In the genomic region with DNA sequence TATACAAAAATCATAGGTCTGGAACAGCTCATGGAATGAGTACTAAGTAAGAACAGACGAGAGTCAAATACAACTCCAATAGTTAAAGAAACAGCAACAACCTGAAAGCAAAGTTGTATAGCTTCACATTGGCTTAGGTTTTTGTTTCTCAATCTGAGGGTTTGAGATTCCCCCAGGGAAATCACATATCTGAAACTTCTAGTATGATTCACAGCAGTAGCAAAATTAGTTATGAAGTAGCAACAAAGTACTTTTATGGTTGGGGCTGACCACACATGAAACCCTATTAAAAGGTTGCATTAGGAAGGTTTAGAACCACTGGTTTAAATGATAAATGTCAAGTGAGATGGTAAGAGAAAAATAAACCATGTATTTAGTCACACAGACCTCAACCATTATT, we compare ENCODE assay signal across 37 mouse cellular contexts. TPM values are rescaled to one million over a fixed set of nuclear protein-coding genes. Genes with fewer than 3 reads are reported as not detected.
"Had no signal": no experiment of that assay in that cellular context is flagged by ENCODE, and none has a peak within 500 bp of the region (broad histone marks: within the 10 kb centered on the region; RNA-seq: fewer than 3 reads in every experiment).

No protein-coding gene starts in this region.

- H3K4me1 ChIP-seq: embryonic facial prominence, embryonic 10.5 days; embryonic facial prominence, embryonic 13.5 days; embryonic facial prominence, embryonic 15.5 days; forebrain, embryonic 10.5 days; heart, embryonic 10.5 days had no signal

- DNase-seq: cerebellum, adult 8-10 months; cerebellum, adult 9-10 months; cerebellum, adult 9-11 months; cerebellum, postnatal 10 days; cerebellum, postnatal 14 days; cerebellum, postnatal 25 days; cerebellum, postnatal 36 days; embryo, embryonic 11 days; forebrain, postnatal 0 days; gastrocnemius, adult 2 months; gastrocnemius, postnatal 10 days; gastrocnemius, postnatal 14 days; gastrocnemius, postnatal 25 days; gastrocnemius, postnatal 36 days; heart, adult 18-20 months; heart, adult 2 months had no signal

- ATAC-seq: forebrain, embryonic 13.5 days; forebrain, embryonic 14.5 days; forebrain, embryonic 15.5 days; forebrain, postnatal 0 days had no signal

- H3K4me3 ChIP-seq: embryonic facial prominence, embryonic 10.5 days; embryonic facial prominence, embryonic 12.5 days; embryonic facial prominence, embryonic 13.5 days; embryonic facial prominence, embryonic 15.5 days; erythroblast, embryonic 14.5 days; forebrain, embryonic 10.5 days; forebrain, embryonic 12.5 days; forebrain, embryonic 13.5 days; forebrain, embryonic 15.5 days; gastrocnemius, adult 2 months; heart, adult 2 months; heart, embryonic 10.5 days had no signal

- H3K9me3 ChIP-seq: embryonic facial prominence, embryonic 10.5 days; embryonic facial prominence, embryonic 12.5 days; embryonic facial prominence, embryonic 13.5 days; embryonic facial prominence, embryonic 15.5 days; forebrain, embryonic 10.5 days; forebrain, embryonic 12.5 days; forebrain, embryonic 13.5 days; forebrain, embryonic 15.5 days; heart, embryonic 10.5 days had no signal

- H3K9ac ChIP-seq: embryonic facial prominence, embryonic 12.5 days; embryonic facial prominence, embryonic 13.5 days; embryonic facial prominence, embryonic 15.5 days; forebrain, embryonic 12.5 days; forebrain, embryonic 13.5 days; forebrain, embryonic 15.5 days; forebrain, postnatal 0 days had no signal

- H3K4me2 ChIP-seq: embryonic facial prominence, embryonic 12.5 days; embryonic facial prominence, embryonic 13.5 days; embryonic facial prominence, embryonic 15.5 days; forebrain, embryonic 12.5 days; forebrain, embryonic 13.5 days; forebrain, embryonic 15.5 days had no signal

- H3K27me3 ChIP-seq: embryonic facial prominence, embryonic 12.5 days; embryonic facial prominence, embryonic 13.5 days; embryonic facial prominence, embryonic 15.5 days; forebrain, embryonic 12.5 days; forebrain, embryonic 13.5 days; forebrain, embryonic 15.5 days had no signal

- H3K27ac ChIP-seq: embryonic facial prominence, embryonic 10.5 days; embryonic facial prominence, embryonic 12.5 days; embryonic facial prominence, embryonic 13.5 days; embryonic facial prominence, embryonic 15.5 days; forebrain, embryonic 10.5 days; forebrain, embryonic 12.5 days; forebrain, embryonic 13.5 days; forebrain, embryonic 15.5 days; gastrocnemius, adult 2 months; heart, adult 2 months; heart, embryonic 10.5 days had no signal

RNA-seq across cellular contexts. Expression of a gene that starts 16.0 kb away (rescaled TPM):
- total RNA-seq: gastrocnemius, adult 2 months; gastrocnemius, adult 8-10 months; gastrocnemius, postnatal 25 days; gastrocnemius, postnatal 36 days had no signal
- polyA plus RNA-seq: erythroblast, embryonic 14.5 days had no signal

RNA-seq across cellular contexts. Expression of a gene that starts 52.3 kb away (rescaled TPM):
- total RNA-seq: common myeloid progenitor, adult 5-6 weeks; forebrain, postnatal 0 days; gastrocnemius, adult 18-20 months; gastrocnemius, adult 2 months; gastrocnemius, adult 8-10 months; gastrocnemius, postnatal 10 days; gastrocnemius, postnatal 14 days; gastrocnemius, postnatal 25 days; gastrocnemius, postnatal 36 days; gastrocnemius, postnatal 4 days; heart, adult 18-20 months; heart, adult 2 months; heart, adult 8-10 months had no signal
- polyA plus RNA-seq: cortical plate, adult 2 months; embryonic facial prominence, embryonic 10.5 days; embryonic facial prominence, embryonic 11.5 days; embryonic facial prominence, embryonic 12.5 days; embryonic facial prominence, embryonic 13.5 days; embryonic facial prominence, embryonic 14.5 days; erythroblast, embryonic 14.5 days; forebrain, embryonic 10.5 days; forebrain, embryonic 11.5 days; forebrain, embryonic 12.5 days; forebrain, embryonic 13.5 days; forebrain, embryonic 14.5 days; forebrain, embryonic 15.5 days; forebrain, postnatal 0 days; gonadal fat pad, adult 2 months; heart, adult 2 months; heart, embryonic 10.5 days had no signal
